Mouse (Mus musculus) limb, embryonic 15.5 days (tissue): ENCODE results near the gene Tgif2. TPM values are rescaled to one million over a fixed set of nuclear protein-coding genes. Genes with fewer than 3 reads are reported as not detected.
"Not testable (repeated sequence)": the region's sequence is repeated elsewhere in the genome, so short reads cannot be mapped to it uniquely, and the experiment has no call there.

ENCODE experiments used
- ATAC-seq: fragments of 200-750 bp; cut with Nextera tagmentation; 2 replicates; pipeline ENCODE4 v1.8.0; 2017; ENCODE audit warnings: low read depth, moderate TSS enrichment; ENCODE audit not compliant: insufficient number of reproducible peaks, low FRiP score, low TSS enrichment
- H3K27ac ChIP-seq: fragments of 300-500 bp; sonication (generic); 2 replicates; pipeline ENCODE4 v1.5.1; 2015; ENCODE audit warnings: moderate library complexity, mild to moderate bottlenecking, inconsistent platforms
- H3K27me3 ChIP-seq: fragments of 300-500 bp; sonication (generic); 2 replicates; pipeline ENCODE4 v1.6.1; 2015; ENCODE audit warnings: inconsistent platforms
- H3K36me3 ChIP-seq: fragments of 300-500 bp; sonication (generic); 2 replicates; pipeline ENCODE4 v1.6.1; 2015; ENCODE audit warnings: inconsistent platforms
- H3K4me1 ChIP-seq: fragments of 300-500 bp; sonication (generic); 2 replicates; pipeline ENCODE4 v1.6.1; 2015; ENCODE audit warnings: inconsistent platforms
- H3K4me2 ChIP-seq: fragments of 300-500 bp; sonication (generic); 2 replicates; pipeline ENCODE4 v1.6.1; 2015; ENCODE audit warnings: mild to moderate bottlenecking, inconsistent platforms
- H3K4me3 ChIP-seq: fragments of 300-500 bp; sonication (generic); 2 replicates; pipeline ENCODE4 v1.5.1; 2015; ENCODE audit warnings: mild to moderate bottlenecking, inconsistent platforms
- H3K9ac ChIP-seq: fragments of 300-500 bp; sonication (generic); 2 replicates; pipeline ENCODE4 v1.6.1; 2015; ENCODE audit warnings: inconsistent platforms
- H3K9me3 ChIP-seq: fragments of 300-500 bp; sonication (generic); 2 replicates; pipeline ENCODE4 v1.6.1; 2016; ENCODE audit warnings: inconsistent platforms
- WGBS: fragments of 180-500 bp; shearing (Covaris S2); methylation state at CpG from one replicate; pipeline ENCODE4 v1.1.7; 2015; 5-methylcytosine and 5-hydroxymethylcytosine counted together
- polyA plus RNA-seq: library from polyadenylated mRNA; unstranded; fragments of >200 nt; fragmentation: Nextera tagmentation; extraction: Ambion mirVana; gene quantifications from 2 replicates; pipeline ENCODE4 v1.2.1, GENCODE M21; 2015

Gene Tgif2
- polyA plus RNA-seq, result 49.2 and 52.7 TPM in 2 replicates

GRCm38 (mm10) chr2:156839319-156840191 is at the start of gene Tgif2:
Tgif2 (plus strand) TSS chr2:156840007.
- H3K27me3 ChIP-seq, result no peaks in the 10 kb centered on the region
- no peaks in the 10 kb centered on the region for H3K9me3 ChIP-seq
- peaks cover 22% of the 10 kb centered on the region for H3K36me3 ChIP-seq
- peak; percentile 90 for ATAC-seq
- 3% methylated on average over 61 of the region's 61 CpGs for WGBS
- H3K9ac ChIP-seq, result peak within 1 kb of the TSS; percentile 85
- H3K27ac ChIP-seq, result peak within 1 kb of the TSS; percentile 96
- H3K4me1 ChIP-seq, result peaks cover 50% of the 10 kb centered on the region
- H3K4me3 ChIP-seq, result peak within 1 kb of the TSS; percentile 88
- peak within 1 kb of the TSS; percentile 79 for H3K4me2 ChIP-seq

DNA sequence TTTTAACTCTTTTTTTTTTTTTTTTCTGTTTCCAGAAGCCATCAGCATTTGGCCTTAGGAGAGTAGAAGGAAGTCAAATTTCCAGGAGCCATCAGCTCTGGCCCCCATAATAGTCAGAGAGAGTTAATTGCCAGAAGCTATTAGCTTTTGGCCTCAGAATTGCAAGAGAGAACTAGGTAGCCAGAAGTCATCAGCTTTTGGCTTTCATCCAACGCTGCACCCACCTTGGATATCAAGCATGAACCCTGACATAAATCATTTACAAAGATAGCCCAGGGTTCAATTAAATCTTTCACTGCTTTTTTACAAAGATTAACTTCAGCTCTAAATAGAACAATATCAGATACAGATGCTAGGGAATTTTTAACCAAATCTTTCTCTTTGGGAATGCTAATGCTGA is 41.3 kb upstream of the Tgif2 start:
- Histone ChIP-seq H3K27me3 (no peaks in the 10 kb centered on the region), H3K4me2 (no peak overlapping the region), H3K9me3 (no peaks in the 10 kb centered on the region), H3K27ac (no peak overlapping the region), H3K36me3 (no peaks in the 10 kb centered on the region), H3K4me1 (no peaks in the 10 kb centered on the region), H3K4me3 (no peak overlapping the region), H3K9ac (no peak overlapping the region)
- WGBS, result 70% methylated on average over 1 of the region's 1 CpGs
- no peak for ATAC-seq

- no peak overlapping the region for H3K27ac ChIP-seq
- no peak overlapping the region for H3K9ac ChIP-seq
- H3K27me3 ChIP-seq, result no peaks in the 10 kb centered on the region
- no peak overlapping the region for H3K4me3 ChIP-seq
- H3K4me1 ChIP-seq, result no peaks in the 10 kb centered on the region
- no peaks in the 10 kb centered on the region for H3K9me3 ChIP-seq
- 58% methylated on average over 4 of the region's 4 CpGs for WGBS
- no peak overlapping the region for H3K4me2 ChIP-seq
- H3K36me3 ChIP-seq, result no peaks in the 10 kb centered on the region
- no peak for ATAC-seq
Observed at GRCm38 (mm10) chr2:156801045-156801444, 38.8 kb upstream of the Tgif2 start.

GRCm38 (mm10) chr2:156802116-156802515 is 37.7 kb upstream of the Tgif2 start:
- 38% methylated on average over 9 of the region's 9 CpGs for WGBS
- H3K27ac ChIP-seq, ATAC-seq, H3K27me3 ChIP-seq, H3K36me3 ChIP-seq, H3K4me1 ChIP-seq, H3K4me3 ChIP-seq, H3K9me3 ChIP-seq, H3K4me2 ChIP-seq, H3K9ac ChIP-seq: not testable (repeated sequence)

- 67% methylated on average over 4 of the region's 4 CpGs for WGBS
- Histone ChIP-seq H3K36me3 (no peaks in the 10 kb centered on the region), H3K4me2 (no peak overlapping the region), H3K27me3 (no peaks in the 10 kb centered on the region), H3K9ac (no peak overlapping the region), H3K4me1 (no peaks in the 10 kb centered on the region), H3K4me3 (no peak overlapping the region), H3K9me3 (no peaks in the 10 kb centered on the region), H3K27ac (no peak overlapping the region)
- no peak for ATAC-seq
Observed at GRCm38 (mm10) chr2:156803698-156804372, 36.0 kb upstream of the Tgif2 start.

- Histone ChIP-seq H3K27ac (no peak overlapping the region), H3K9ac (no peak overlapping the region), H3K4me2 (no peak overlapping the region), H3K9me3 (no peaks in the 10 kb centered on the region), H3K4me1 (peaks cover under 1% of the 10 kb centered on the region; the same call in 1 of the 2 replicates), H3K4me3 (no peak overlapping the region), H3K27me3 (no peaks in the 10 kb centered on the region), H3K36me3 (no peaks in the 10 kb centered on the region)
- no peak for ATAC-seq
- WGBS, result 91% methylated on average over 4 of the region's 4 CpGs
Observed at GRCm38 (mm10) chr2:156804589-156804988, 35.2 kb upstream of the Tgif2 start.

GRCm38 (mm10) chr2:156806886-156807285 is 32.9 kb upstream of the Tgif2 start:
- 59% methylated on average over 6 of the region's 6 CpGs for WGBS
- no peak overlapping the region for H3K4me2 ChIP-seq
- ATAC-seq, result no peak
- peaks cover 5% of the 10 kb centered on the region; the same call in 1 of the 2 replicates for H3K4me1 ChIP-seq
- H3K36me3 ChIP-seq, result no peaks in the 10 kb centered on the region
- H3K27me3 ChIP-seq, result no peaks in the 10 kb centered on the region
- H3K4me3 ChIP-seq, result no peak overlapping the region
- no peaks in the 10 kb centered on the region for H3K9me3 ChIP-seq
- H3K27ac ChIP-seq, result no peak overlapping the region
- H3K9ac ChIP-seq, result no peak overlapping the region

- WGBS, result 49% methylated on average over 2 of the region's 2 CpGs
- H3K9me3 ChIP-seq, result no peaks in the 10 kb centered on the region
- no peaks in the 10 kb centered on the region for H3K27me3 ChIP-seq
- no peak overlapping the region for H3K9ac ChIP-seq
- no peak overlapping the region for H3K4me2 ChIP-seq
- peaks cover 14% of the 10 kb centered on the region; the same call in 1 of the 2 replicates for H3K4me1 ChIP-seq
- no peaks in the 10 kb centered on the region for H3K36me3 ChIP-seq
- no peak overlapping the region for H3K27ac ChIP-seq
- ATAC-seq, result peak; percentile 14; the same call in 1 of the 2 replicates
- no peak overlapping the region for H3K4me3 ChIP-seq
Observed at GRCm38 (mm10) chr2:156809579-156809978, 30.2 kb upstream of the Tgif2 start.

DNA sequence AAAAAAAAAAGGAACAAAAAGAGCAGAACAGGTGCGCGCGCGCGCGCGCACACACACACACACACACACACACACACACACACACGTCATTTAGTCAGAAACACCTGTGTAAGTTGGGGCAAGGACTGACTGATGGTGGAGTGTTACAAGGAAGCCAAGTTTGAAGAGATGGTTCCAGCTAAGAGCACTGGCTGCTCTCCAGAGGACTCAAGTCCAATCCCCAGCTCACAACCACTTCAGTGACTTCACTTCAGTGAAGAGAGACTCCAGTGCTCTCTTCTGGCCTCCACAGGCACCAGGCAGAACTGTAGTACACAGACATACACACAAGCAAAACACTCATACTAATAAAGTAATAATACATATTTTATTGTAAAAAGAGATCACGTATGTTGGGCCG is 29.1 kb upstream of the Tgif2 start:
- no peaks in the 10 kb centered on the region for H3K36me3 ChIP-seq
- H3K27me3 ChIP-seq, result no peaks in the 10 kb centered on the region
- no peaks in the 10 kb centered on the region for H3K9me3 ChIP-seq
- WGBS, result 95% methylated on average over 10 of the region's 10 CpGs
- no peak for ATAC-seq
- peaks cover 25% of the 10 kb centered on the region for H3K4me1 ChIP-seq
- no peak overlapping the region for H3K27ac ChIP-seq
- no peak overlapping the region for H3K4me2 ChIP-seq
- no peak overlapping the region for H3K4me3 ChIP-seq
- H3K9ac ChIP-seq, result no peak overlapping the region

DNA sequence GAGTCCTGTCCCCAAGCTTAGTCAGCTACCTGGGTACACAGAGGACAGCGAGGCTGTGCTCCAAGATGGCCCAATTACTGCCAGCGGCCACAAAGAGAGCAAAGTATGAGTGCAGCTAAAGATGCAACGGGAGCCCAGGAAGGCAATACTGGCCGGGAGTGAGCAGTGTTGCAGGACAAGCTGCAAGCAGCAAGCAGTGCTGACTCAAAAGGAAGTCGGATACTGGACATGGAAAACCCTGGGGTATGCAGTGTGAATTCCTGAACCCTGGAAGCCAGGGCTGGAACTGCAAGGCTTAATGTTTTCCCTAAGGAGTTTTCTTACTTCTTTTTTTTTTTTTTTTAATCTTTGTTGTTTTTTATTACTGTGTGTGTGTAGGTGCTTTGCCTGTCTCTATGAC is 28.3 kb upstream of the Tgif2 start:
- WGBS, result 64% methylated on average over 5 of the region's 5 CpGs
- Histone ChIP-seq H3K27ac (no peak overlapping the region), H3K4me1 (peaks cover 26% of the 10 kb centered on the region), H3K4me2 (no peak overlapping the region), H3K9ac (no peak overlapping the region), H3K36me3 (no peaks in the 10 kb centered on the region), H3K4me3 (no peak overlapping the region), H3K27me3 (no peaks in the 10 kb centered on the region), H3K9me3 (no peaks in the 10 kb centered on the region)
- no peak for ATAC-seq

DNA sequence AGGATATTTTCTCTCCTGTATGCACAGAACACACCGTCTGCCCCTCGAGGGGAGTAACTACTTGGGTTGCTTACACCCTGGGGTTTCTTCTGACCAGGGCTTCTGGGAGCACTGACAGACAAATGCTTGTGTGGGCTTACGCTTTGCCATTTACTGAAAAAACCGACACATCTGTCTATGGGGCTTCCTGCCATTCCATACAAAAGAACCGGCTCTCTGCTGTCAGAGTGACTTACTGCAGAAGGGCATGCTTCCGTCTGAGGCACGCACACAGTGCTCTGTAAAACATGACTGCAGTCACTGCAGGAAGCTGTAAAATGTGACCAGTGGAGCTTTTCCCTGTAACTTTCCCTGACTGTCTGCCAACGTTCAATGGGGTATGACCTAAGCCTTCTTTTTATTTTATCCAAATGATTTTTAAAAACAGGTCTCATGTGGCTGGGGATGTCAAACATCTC is 25.4 kb upstream of the Tgif2 start:
- 6% methylated on average over 8 of the region's 8 CpGs for WGBS
- H3K4me1 ChIP-seq, result peaks cover 26% of the 10 kb centered on the region
- H3K27ac ChIP-seq, result peak overlapping the region; percentile 48; the same call in 1 of the 2 replicates
- H3K36me3 ChIP-seq, result no peaks in the 10 kb centered on the region
- H3K4me3 ChIP-seq, result no peak overlapping the region
- H3K9ac ChIP-seq, result no peak overlapping the region
- H3K27me3 ChIP-seq, result no peaks in the 10 kb centered on the region
- H3K4me2 ChIP-seq, result no peak overlapping the region
- H3K9me3 ChIP-seq, result no peaks in the 10 kb centered on the region
- ATAC-seq, result no peak

GRCm38 (mm10) chr2:156814893-156815292 is 24.9 kb upstream of the Tgif2 start:
- no peak overlapping the region for H3K9ac ChIP-seq
- peak overlapping the region; percentile 48; the same call in 1 of the 2 replicates for H3K27ac ChIP-seq
- no peaks in the 10 kb centered on the region for H3K27me3 ChIP-seq
- no peak overlapping the region for H3K4me2 ChIP-seq
- ATAC-seq, result no peak
- H3K36me3 ChIP-seq, result no peaks in the 10 kb centered on the region
- peaks cover 22% of the 10 kb centered on the region for H3K4me1 ChIP-seq
- WGBS, result 22% methylated on average over 5 of the region's 5 CpGs
- H3K9me3 ChIP-seq, result no peaks in the 10 kb centered on the region
- no peak overlapping the region for H3K4me3 ChIP-seq
